Mouse (Mus musculus) hindbrain, embryonic 12.5 days (tissue): ENCODE data around the gene Slc35a5. TPM values are rescaled to one million over a fixed set of nuclear protein-coding genes. Genes with fewer than 3 reads are reported as not detected.

Experiments
- ATAC-seq: fragments of 200-750 bp; cut with Nextera tagmentation; 2 replicates; pipeline ENCODE4 v1.8.0; 2017; ENCODE audit warnings: moderate TSS enrichment; ENCODE audit not compliant: low FRiP score
- H3K27ac ChIP-seq: fragments of 300-500 bp; sonication (generic); 2 replicates; pipeline ENCODE4 v1.5.1; 2016; ENCODE audit warnings: mild to moderate bottlenecking
- H3K27me3 ChIP-seq: fragments of 300-500 bp; sonication (generic); 2 replicates; pipeline ENCODE4 v1.6.1; 2016; ENCODE audit warnings: mild to moderate bottlenecking
- H3K36me3 ChIP-seq: fragments of 300-500 bp; sonication (generic); 2 replicates; pipeline ENCODE4 v1.6.1; 2016; ENCODE audit warnings: mild to moderate bottlenecking
- H3K4me1 ChIP-seq: fragments of 300-500 bp; sonication (generic); 2 replicates; pipeline ENCODE4 v1.6.1; 2016
- H3K4me2 ChIP-seq: fragments of 300-500 bp; sonication (generic); replicated peaks from 2 replicates; pipeline ENCODE4 v1.6.1; 2016; ENCODE audit warnings: mild to moderate bottlenecking
- H3K4me3 ChIP-seq: fragments of 300-500 bp; sonication (generic); 2 replicates; pipeline ENCODE4 v1.5.1; 2016; ENCODE audit warnings: mild to moderate bottlenecking
- H3K9ac ChIP-seq: fragments of 300-500 bp; sonication (generic); 2 replicates; pipeline ENCODE4 v1.6.1; 2016; ENCODE audit warnings: mild to moderate bottlenecking, moderate library complexity
- H3K9me3 ChIP-seq: fragments of 300-500 bp; sonication (generic); replicated peaks from 2 replicates; pipeline ENCODE4 v1.6.1; 2016; ENCODE audit warnings: mild to moderate bottlenecking
- WGBS: fragments of 180-500 bp; shearing (Covaris S2); methylation state at CpG from one replicate; pipeline ENCODE4 v1.1.7; 2016; 5-methylcytosine and 5-hydroxymethylcytosine counted together
- polyA plus RNA-seq: library from polyadenylated mRNA; unstranded; fragments of >200 nt; fragmentation: Nextera tagmentation; extraction: Ambion mirVana; gene quantifications from 2 replicates; pipeline ENCODE4 v1.2.1, GENCODE M21; 2016

Gene Slc35a5
- polyA plus RNA-seq, 1 experiment from 2014 or later = 25.4 TPM

GRCm38 (mm10) chr16:45145119-45145518 is 13.4 kb downstream of the Slc35a5 start:
- Histone ChIP-seq H3K9ac (no peak overlapping the region), H3K4me3 (no peak overlapping the region), H3K36me3 (peaks cover 73% of the 10 kb centered on the region), H3K9me3 (no peaks in the 10 kb centered on the region), H3K4me2 (no peak overlapping the region), H3K27ac (no peak overlapping the region), H3K27me3 (no peaks in the 10 kb centered on the region), H3K4me1 (no peaks in the 10 kb centered on the region)
- ATAC-seq = no peak
- 91% methylated on average over 6 of the region's 6 CpGs for WGBS

- peaks cover 73% of the 10 kb centered on the region for H3K36me3 ChIP-seq
Observed at GRCm38 (mm10) chr16:45142565-45142964, 15.9 kb downstream of the Slc35a5 start.

GRCm38 (mm10) chr16:45141711-45142110 is 16.8 kb downstream of the Slc35a5 start:
- Histone ChIP-seq H3K27me3 (no peaks in the 10 kb centered on the region), H3K4me3 (no peak overlapping the region), H3K9ac (no peak overlapping the region), H3K27ac (no peak overlapping the region), H3K4me1 (no peaks in the 10 kb centered on the region), H3K9me3 (no peaks in the 10 kb centered on the region), H3K36me3 (peaks cover 67% of the 10 kb centered on the region), H3K4me2 (no peak overlapping the region)
- ATAC-seq = no peak
- WGBS = 96% methylated on average over 5 of the region's 5 CpGs

More at GRCm38 (mm10) chr16:45142565-45142964, 15.9 kb downstream of the Slc35a5 start:
- H3K4me3 ChIP-seq = no peak overlapping the region
- no peak for ATAC-seq
- H3K9ac ChIP-seq = no peak overlapping the region
- H3K4me1 ChIP-seq = no peaks in the 10 kb centered on the region
- H3K4me2 ChIP-seq = no peak overlapping the region
- 90% methylated on average over 5 of the region's 5 CpGs for WGBS
- H3K27me3 ChIP-seq = no peaks in the 10 kb centered on the region
- H3K9me3 ChIP-seq = no peaks in the 10 kb centered on the region
- H3K27ac ChIP-seq = no peak overlapping the region

GRCm38 (mm10) chr16:45127936-45128710 is 30.4 kb downstream of the Slc35a5 start:
- no peaks in the 10 kb centered on the region for H3K36me3 ChIP-seq
- H3K27ac ChIP-seq = no peak overlapping the region
- WGBS = 84% methylated on average over 2 of the region's 2 CpGs
- H3K9ac ChIP-seq = no peak overlapping the region
- H3K27me3 ChIP-seq = no peaks in the 10 kb centered on the region
- no peaks in the 10 kb centered on the region for H3K4me1 ChIP-seq
- ATAC-seq = no peak
- no peak overlapping the region for H3K4me3 ChIP-seq
- no peak overlapping the region for H3K4me2 ChIP-seq
- no peaks in the 10 kb centered on the region for H3K9me3 ChIP-seq

GRCm38 (mm10) chr16:45124230-45125203 is 34.0 kb downstream of the Slc35a5 start:
- H3K4me2 ChIP-seq = no peak overlapping the region
- H3K4me3 ChIP-seq = no peak overlapping the region
- 74% methylated on average over 9 of the region's 9 CpGs for WGBS
- no peaks in the 10 kb centered on the region for H3K9me3 ChIP-seq
- H3K27ac ChIP-seq = no peak overlapping the region
- ATAC-seq = no peak
- no peaks in the 10 kb centered on the region for H3K36me3 ChIP-seq
- no peaks in the 10 kb centered on the region for H3K4me1 ChIP-seq
- H3K9ac ChIP-seq = no peak overlapping the region
- no peaks in the 10 kb centered on the region for H3K27me3 ChIP-seq

- no peaks in the 10 kb centered on the region for H3K36me3 ChIP-seq
- no peak for ATAC-seq
- no peak overlapping the region for H3K27ac ChIP-seq
- no peak overlapping the region for H3K9ac ChIP-seq
- 68% methylated on average over 5 of the region's 5 CpGs for WGBS
- H3K4me1 ChIP-seq = no peaks in the 10 kb centered on the region
- no peaks in the 10 kb centered on the region for H3K27me3 ChIP-seq
- no peak overlapping the region for H3K4me2 ChIP-seq
- H3K4me3 ChIP-seq = no peak overlapping the region
- H3K9me3 ChIP-seq = no peaks in the 10 kb centered on the region
Observed at GRCm38 (mm10) chr16:45122571-45122970, 35.9 kb downstream of the Slc35a5 start.

- H3K27me3 ChIP-seq = no peaks in the 10 kb centered on the region
- H3K9ac ChIP-seq = no peak overlapping the region
- H3K9me3 ChIP-seq = no peaks in the 10 kb centered on the region
- H3K4me2 ChIP-seq = no peak overlapping the region
- 74% methylated on average over 5 of the region's 5 CpGs for WGBS
- H3K4me1 ChIP-seq = no peaks in the 10 kb centered on the region
- H3K27ac ChIP-seq = no peak overlapping the region
- H3K4me3 ChIP-seq = no peak overlapping the region
- ATAC-seq = no peak
- H3K36me3 ChIP-seq = no peaks in the 10 kb centered on the region
Observed at GRCm38 (mm10) chr16:45120844-45121425, 37.6 kb downstream of the Slc35a5 start.

GRCm38 (mm10) chr16:45118760-45119159 is 39.7 kb downstream of the Slc35a5 start:
- Histone ChIP-seq H3K27ac (no peak overlapping the region), H3K4me2 (no peak overlapping the region), H3K9me3 (no peaks in the 10 kb centered on the region), H3K36me3 (no peaks in the 10 kb centered on the region), H3K4me3 (no peak overlapping the region), H3K4me1 (no peaks in the 10 kb centered on the region), H3K9ac (no peak overlapping the region), H3K27me3 (no peaks in the 10 kb centered on the region)
- ATAC-seq = no peak
- WGBS = 77% methylated on average over 3 of the region's 3 CpGs

GRCm38 (mm10) chr16:45117200-45117599 is 41.3 kb downstream of the Slc35a5 start:
- ATAC-seq = no peak
- H3K9me3 ChIP-seq = no peaks in the 10 kb centered on the region
- no peaks in the 10 kb centered on the region for H3K36me3 ChIP-seq
- no peak overlapping the region for H3K9ac ChIP-seq
- WGBS = 88% methylated on average over 3 of the region's 3 CpGs
- H3K4me2 ChIP-seq = no peak overlapping the region
- H3K27me3 ChIP-seq = no peaks in the 10 kb centered on the region
- H3K4me1 ChIP-seq = no peaks in the 10 kb centered on the region
- no peak overlapping the region for H3K4me3 ChIP-seq
- H3K27ac ChIP-seq = no peak overlapping the region

GRCm38 (mm10) chr16:45110498-45110897 is 48.0 kb downstream of the Slc35a5 start:
- WGBS = 47% methylated on average over 4 of the region's 4 CpGs
- no peaks in the 10 kb centered on the region for H3K27me3 ChIP-seq
- no peak overlapping the region for H3K27ac ChIP-seq
- H3K9me3 ChIP-seq = no peaks in the 10 kb centered on the region
- no peak for ATAC-seq
- no peaks in the 10 kb centered on the region for H3K4me1 ChIP-seq
- no peaks in the 10 kb centered on the region for H3K36me3 ChIP-seq
- no peak overlapping the region for H3K9ac ChIP-seq
- H3K4me3 ChIP-seq = no peak overlapping the region
- H3K4me2 ChIP-seq = no peak overlapping the region

- no peaks in the 10 kb centered on the region for H3K9me3 ChIP-seq
- no peak for ATAC-seq
- H3K9ac ChIP-seq = no peak overlapping the region
- 74% methylated on average over 5 of the region's 5 CpGs for WGBS
- H3K4me2 ChIP-seq = no peak overlapping the region
- no peaks in the 10 kb centered on the region for H3K36me3 ChIP-seq
- H3K4me3 ChIP-seq = no peak overlapping the region
- H3K27me3 ChIP-seq = no peaks in the 10 kb centered on the region
- H3K4me1 ChIP-seq = no peaks in the 10 kb centered on the region
- H3K27ac ChIP-seq = no peak overlapping the region
Observed at GRCm38 (mm10) chr16:45108203-45108878, 50.2 kb downstream of the Slc35a5 start.

GRCm38 (mm10) chr16:45104993-45105392 is 53.5 kb downstream of the Slc35a5 start:
- no peaks in the 10 kb centered on the region for H3K36me3 ChIP-seq
- no peak overlapping the region for H3K9ac ChIP-seq
- no peak overlapping the region for H3K4me2 ChIP-seq
- 63% methylated on average over 3 of the region's 3 CpGs for WGBS
- H3K9me3 ChIP-seq = no peaks in the 10 kb centered on the region
- H3K4me1 ChIP-seq = no peaks in the 10 kb centered on the region
- no peak overlapping the region for H3K27ac ChIP-seq
- H3K27me3 ChIP-seq = no peaks in the 10 kb centered on the region
- ATAC-seq = no peak
- H3K4me3 ChIP-seq = no peak overlapping the region
